Mouse (Mus musculus): ENCODE data around the gene Agrn. TPM values are rescaled to one million over a fixed set of nuclear protein-coding genes. Genes with fewer than 3 reads are reported as not detected.

The Agrn gene
- polyA plus RNA-seq, 1 experiment from 2014 or later = 94.4 TPM

DNA sequence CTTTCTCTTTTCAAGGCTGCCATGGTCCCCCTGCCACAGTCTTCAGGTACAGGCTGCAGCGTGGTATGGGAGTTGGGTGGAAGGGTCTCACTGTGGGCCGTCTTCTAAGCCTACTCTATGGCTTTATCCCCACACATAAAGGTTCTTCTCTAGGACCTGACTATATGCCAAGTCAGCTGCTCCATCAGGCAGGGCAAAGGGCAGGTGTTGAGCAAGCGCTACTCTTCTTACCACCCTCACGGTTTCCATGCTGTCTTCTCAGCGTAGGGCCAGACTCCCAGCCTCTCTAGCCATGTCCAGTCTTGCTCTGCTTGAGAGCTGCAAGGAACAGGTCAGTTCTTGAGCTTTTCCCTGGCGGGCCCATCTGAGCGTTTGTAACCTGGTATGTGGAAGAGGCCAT lies 73.2 kb downstream of the Agrn start:
- H3K4me1 ChIP-seq (ENCODE audit: control insufficient read depth, insufficient read depth, low read depth, low read length) = no peaks in the 10 kb centered on the region
- ATAC-seq = no peak
- no peak overlapping the region for H3K4me3 ChIP-seq (ENCODE audit: low read length)
- peaks cover 26% of the 10 kb centered on the region for H3K36me3 ChIP-seq (ENCODE audit: control insufficient read depth, insufficient read depth, low read length)
- no peak overlapping the region for H3K9ac ChIP-seq (ENCODE audit: low read depth, low read length)
- H3K27me3 ChIP-seq (replicated peaks; ENCODE audit: control insufficient read depth, insufficient read depth, low read length) = no peaks in the 10 kb centered on the region
- H3K27ac ChIP-seq (ENCODE audit: low read depth, low read length) = no peak overlapping the region
- 98% methylated on average over 7 of the region's 7 CpGs for WGBS
- H3K4me2 ChIP-seq (ENCODE audit: low read length) = no peak overlapping the region
- no peaks in the 10 kb centered on the region for H3K9me3 ChIP-seq (ENCODE audit: control insufficient read depth, low read length)

Small RNA genes lying within 50 kb of the gene (microRNA-seq; reads per million reads assigned to microRNA genes)
- 1.2 reads per million for gene Mir7658

Other genes starting within 250 kb of the Agrn start
- 13.9 and 16.4 TPM in 2 replicates for gene C1qtnf12, start 235.2 kb downstream of the Agrn start, polyA plus RNA-seq (2015; fragmentation: Nextera tagmentation; extraction: Ambion mirVana)
- gene B3galt6, start 204.8 kb downstream of the Agrn start, polyA plus RNA-seq (2015; fragmentation: Nextera tagmentation; extraction: Ambion mirVana) = 35.5 and 35.7 TPM in 2 replicates
- 120 and 124 TPM in 2 replicates for gene Sdf4, start 204.6 kb downstream of the Agrn start, polyA plus RNA-seq (2015; fragmentation: Nextera tagmentation; extraction: Ambion mirVana)
- 0.64 TPM in 1 of 2 replicates, not detected in the other for gene Tnfrsf4, start 183.6 kb downstream of the Agrn start, polyA plus RNA-seq (2015; fragmentation: Nextera tagmentation; extraction: Ambion mirVana)
- gene Tnfrsf18, start 171.3 kb downstream of the Agrn start, polyA plus RNA-seq (2015; fragmentation: Nextera tagmentation; extraction: Ambion mirVana) = 1.7 and 1.8 TPM in 2 replicates
- gene Ttll10, start 138.1 kb downstream of the Agrn start, polyA plus RNA-seq (2015; fragmentation: Nextera tagmentation; extraction: Ambion mirVana) = not detected in 2 replicates
- 28.0 and 31.3 TPM in 2 replicates for gene 9430015G10Rik, start 87.5 kb downstream of the Agrn start, polyA plus RNA-seq (2015; fragmentation: Nextera tagmentation; extraction: Ambion mirVana)
- gene Rnf223, start 67.0 kb downstream of the Agrn start, polyA plus RNA-seq (2015; fragmentation: Nextera tagmentation; extraction: Ambion mirVana) = 0.40 and 0.52 TPM in 2 replicates
- gene Isg15, start 3.3 kb upstream of the Agrn start, polyA plus RNA-seq (2015; fragmentation: Nextera tagmentation; extraction: Ambion mirVana) = 1.4 and 1.8 TPM in 2 replicates
- 3.7 and 5.3 TPM in 2 replicates for gene AW011738, start 5.8 kb upstream of the Agrn start, polyA plus RNA-seq (2015; fragmentation: Nextera tagmentation; extraction: Ambion mirVana)
- gene Perm1, start 18.4 kb upstream of the Agrn start, polyA plus RNA-seq (2015; fragmentation: Nextera tagmentation; extraction: Ambion mirVana) = 2.2 and 2.4 TPM in 2 replicates
- 26.2 and 29.2 TPM in 2 replicates for gene Plekhn1, start 37.4 kb upstream of the Agrn start, polyA plus RNA-seq (2015; fragmentation: Nextera tagmentation; extraction: Ambion mirVana)
- gene Noc2l, start 38.5 kb upstream of the Agrn start, polyA plus RNA-seq (2015; fragmentation: Nextera tagmentation; extraction: Ambion mirVana) = 43.2 and 48.7 TPM in 2 replicates
- 1.9 and 2.0 TPM in 2 replicates for gene Samd11, start 58.2 kb upstream of the Agrn start, polyA plus RNA-seq (2015; fragmentation: Nextera tagmentation; extraction: Ambion mirVana)
- not detected in 2 replicates for gene Vmn2r-ps159, start 133.6 kb upstream of the Agrn start, polyA plus RNA-seq (2015; fragmentation: Nextera tagmentation; extraction: Ambion mirVana)

Data from hindbrain, embryonic 16.5 days (tissue).